Mouse (Mus musculus) E14TG2a.4 (cell line): ENCODE measurements around the gene Ppm1j.

Experiments
- CTCF ChIP-seq: conservative IDR thresholded peaks from 2 replicates; pipeline ENCODE4 v1.5.1; 2014; ENCODE audit warnings: low read length
- NANOG ChIP-seq: IDR thresholded peaks from 2 replicates; pipeline ENCODE4 v1.6.1; 2014; ENCODE audit warnings: borderline replicate concordance, low read length, mixed read lengths

GRCm38 (mm10) chr3:104792360-104793270, 11.8 kb downstream of the Ppm1j start:
- TF ChIP-seq CTCF (no peak), NANOG (no peak)
